Mouse (Mus musculus): ENCODE measurements at regions not wholly inside any gene's neighbourhood (a gene's known extent, or its start where the extent isn't known, plus 50 kb on each side); places are given as distances from the start of the nearest gene placed in this dataset.

DNA sequence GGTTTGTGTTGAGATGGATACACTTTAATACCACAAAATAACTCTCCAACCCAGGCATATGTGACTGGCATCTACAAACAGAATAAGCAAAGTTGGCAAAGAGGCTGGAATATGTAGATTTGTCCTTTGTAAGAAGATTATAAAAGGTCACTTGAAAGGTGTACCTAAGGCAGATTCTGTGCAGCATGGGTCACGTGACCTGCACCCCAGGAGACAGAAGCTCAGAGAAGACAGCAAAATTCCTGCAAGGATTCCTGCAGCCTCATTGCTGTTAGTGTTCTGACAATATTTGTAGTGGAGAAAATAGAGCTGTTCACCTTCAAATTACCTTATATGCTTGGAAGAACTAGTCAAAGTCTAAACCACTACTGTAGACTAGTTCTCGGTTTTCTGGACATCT, 4938.6 kb upstream of the Gm7489 start:
- TF ChIP-seq EP300 (IDR thresholded peaks at IDR 0.05): no peak
- TF ChIP-seq CTCF (IDR thresholded peaks at IDR 0.05): no peak
